Comparison of ENCODE assay signal across 30 mouse cellular contexts in the genomic region with DNA sequence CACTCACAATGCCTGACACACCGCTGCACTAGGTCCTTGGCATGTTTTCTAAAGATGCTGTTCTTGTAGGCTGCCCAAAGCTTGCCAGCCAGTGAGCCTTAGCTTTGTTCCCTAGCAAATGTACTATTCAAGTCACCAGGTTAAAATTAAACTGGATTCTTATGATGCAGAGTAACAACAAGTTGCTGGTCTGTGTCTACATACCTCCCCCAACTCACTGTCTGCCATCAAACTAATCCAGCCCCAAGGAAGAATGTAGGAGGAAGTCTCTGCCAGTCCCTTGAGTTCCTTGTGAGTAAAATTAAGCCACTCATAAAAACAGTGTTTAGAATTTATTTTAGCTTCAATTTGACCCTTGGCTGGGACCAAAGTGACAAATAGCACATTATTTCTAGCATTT. TPM values are rescaled to one million over a fixed set of nuclear protein-coding genes. Genes with fewer than 3 reads are reported as not detected.
DNase-seq lines count a peak whose midpoint lies in the region; ATAC-seq and TF ChIP-seq lines count a peak whose summit lies in the region.
"Had no signal": no experiment of that assay in that cellular context is flagged by ENCODE, and none has a peak within 500 bp of the region (broad histone marks: within the 10 kb centered on the region; RNA-seq: fewer than 3 reads in every experiment).

No protein-coding gene starts in this region.

- TF ChIP-seq POLR2A in kidney, adult 2 months (IDR thresholded peaks at IDR 0.05; ENCODE audit: low read depth, low read length), result no peak

- peak; percentile 69 for ATAC-seq in frontal cortex, adult (ENCODE audit: low TSS enrichment)
- ATAC-seq in stomach, embryonic 16.5 days (ENCODE audit: insufficient read depth, low FRiP score), result no peak
- ATAC-seq: activated CD4-positive, CD25-positive, alpha-beta regulatory T cell, adult 4 months; forebrain, embryonic 15.5 days had no signal

- no peak overlapping the region for H3K4me2 ChIP-seq in stomach, embryonic 16.5 days (ENCODE audit: low read depth, low read length)
- H3K4me2 ChIP-seq: embryonic facial prominence, embryonic 13.5 days; forebrain, embryonic 12.5 days; forebrain, embryonic 15.5 days; heart, embryonic 11.5 days; hindbrain, embryonic 12.5 days; hindbrain, embryonic 15.5 days had no signal

- no peak overlapping the region for H3K4me3 ChIP-seq in kidney, adult 2 months (ENCODE audit: insufficient read depth, low read depth, low read length)
- no peak overlapping the region for H3K4me3 ChIP-seq in left cerebral cortex, adult 2 months
- H3K4me3 ChIP-seq in stomach, embryonic 16.5 days (replicated peaks; ENCODE audit: low read length), result no peak overlapping the region
- H3K4me3 ChIP-seq in heart, embryonic 10.5 days, result no peak overlapping the region
- H3K4me3 ChIP-seq: embryonic facial prominence, embryonic 10.5 days; embryonic facial prominence, embryonic 13.5 days; erythroblast, embryonic 14.5 days; forebrain, embryonic 12.5 days; forebrain, embryonic 15.5 days; heart, adult 2 months; hindbrain, embryonic 12.5 days; hindbrain, embryonic 15.5 days had no signal

- intact Hi-C loops in left cerebral cortex, adult 2 months (cut with DNase I), result loop anchor here (2.0 kb wide), 1 partner anchor 57 kb away; no protein-coding TSS in a partner anchor
- intact Hi-C loops in left cerebral cortex, postnatal 4 days (cut with DNase I), result no loop called here

- no peaks in the 10 kb centered on the region for H3K36me3 ChIP-seq in kidney, adult 2 months (ENCODE audit: control insufficient read depth, insufficient read depth, low read length)
- H3K36me3 ChIP-seq in stomach, embryonic 16.5 days (ENCODE audit: control insufficient read depth, insufficient read depth, low read length), result no peaks in the 10 kb centered on the region
- no peaks in the 10 kb centered on the region for H3K36me3 ChIP-seq in heart, embryonic 10.5 days
- H3K36me3 ChIP-seq: embryonic facial prominence, embryonic 10.5 days; embryonic facial prominence, embryonic 13.5 days; forebrain, embryonic 12.5 days; forebrain, embryonic 15.5 days; hindbrain, embryonic 12.5 days; hindbrain, embryonic 15.5 days had no signal

- no peaks in the 10 kb centered on the region for H3K9me3 ChIP-seq in stomach, embryonic 16.5 days (replicated peaks; ENCODE audit: control insufficient read depth, low read length)
- H3K9me3 ChIP-seq in heart, embryonic 10.5 days, result no peaks in the 10 kb centered on the region
- H3K9me3 ChIP-seq: embryonic facial prominence, embryonic 10.5 days; embryonic facial prominence, embryonic 13.5 days; forebrain, embryonic 12.5 days; forebrain, embryonic 15.5 days; hindbrain, embryonic 12.5 days; hindbrain, embryonic 15.5 days had no signal

- no peak for DNase-seq in frontal cortex, postnatal 10 days (ENCODE audit: low spot score in 2 of 2)
- peak; percentile 1 for DNase-seq in kidney, adult 2 months
- DNase-seq in kidney, postnatal 36 days, result no peak
- DNase-seq in left cerebral cortex, adult 2 months (ENCODE audit: extremely low spot score in 1 of 2, low spot score in 2 of 2), result no peak
- no peak for DNase-seq in left cerebral cortex, postnatal 4 days
- DNase-seq in heart, embryonic 10.5 days (ENCODE audit: low spot score), result no peak
- DNase-seq: adrenal gland, postnatal 10 days; adrenal gland, postnatal 36 days; cerebellum, adult 11 months; cerebellum, adult 2 months; cerebellum, adult 9-11 months; cerebellum, postnatal 25 days; embryo, embryonic 11 days; gastrocnemius, postnatal 25 days; heart, adult 2 months had no signal

- no peak overlapping the region for H3K27ac ChIP-seq in kidney, adult 2 months (ENCODE audit: insufficient read depth, low read depth, low read length)
- H3K27ac ChIP-seq in left cerebral cortex, adult 2 months, result peak overlapping the region; percentile 85
- H3K27ac ChIP-seq in stomach, embryonic 16.5 days (ENCODE audit: low read length), result peak overlapping the region; percentile 34; the same call in 1 of the 2 replicates
- no peak overlapping the region for H3K27ac ChIP-seq in heart, embryonic 10.5 days
- H3K27ac ChIP-seq: embryonic facial prominence, embryonic 10.5 days; embryonic facial prominence, embryonic 13.5 days; forebrain, embryonic 12.5 days; forebrain, embryonic 15.5 days; heart, adult 2 months; hindbrain, embryonic 12.5 days; hindbrain, embryonic 15.5 days had no signal

- H3K27me3 ChIP-seq in kidney, adult 2 months (replicated peaks; ENCODE audit: control insufficient read depth, insufficient read depth, low read length), result no peaks in the 10 kb centered on the region
- H3K27me3 ChIP-seq in stomach, embryonic 16.5 days (ENCODE audit: control insufficient read depth, insufficient read depth, low read length), result no peaks in the 10 kb centered on the region
- peaks cover 33% of the 10 kb centered on the region; the same call in 1 of the 2 replicates for H3K27me3 ChIP-seq in heart, embryonic 10.5 days (ENCODE audit: insufficient read depth, poor library complexity, severe bottlenecking)
- H3K27me3 ChIP-seq: embryonic facial prominence, embryonic 13.5 days; forebrain, embryonic 12.5 days; forebrain, embryonic 15.5 days; hindbrain, embryonic 12.5 days; hindbrain, embryonic 15.5 days had no signal

- TF ChIP-seq CTCF in kidney, adult 2 months (conservative IDR thresholded peaks at IDR 0.05; ENCODE audit: insufficient read depth, insufficient read length, low read depth, low read length), result no peak
- no peak for TF ChIP-seq CTCF in left cerebral cortex, adult 2 months (IDR thresholded peaks at IDR 0.05)

- H3K9ac ChIP-seq in stomach, embryonic 16.5 days (ENCODE audit: low read length), result no peak overlapping the region
- H3K9ac ChIP-seq: embryonic facial prominence, embryonic 13.5 days; forebrain, embryonic 12.5 days; forebrain, embryonic 15.5 days; hindbrain, embryonic 12.5 days; hindbrain, embryonic 15.5 days had no signal

- 58% methylated on average over 1 of the region's 1 CpGs for WGBS in kidney, adult 2 months
- WGBS in stomach, embryonic 16.5 days, result 50% methylated on average over 1 of the region's 1 CpGs
- 78% methylated on average over 1 of the region's 1 CpGs for WGBS in heart, embryonic 10.5 days

- H3K4me1 ChIP-seq in kidney, adult 2 months (ENCODE audit: control insufficient read depth, insufficient read depth, low read length), result no peaks in the 10 kb centered on the region
- H3K4me1 ChIP-seq in stomach, embryonic 16.5 days (ENCODE audit: control insufficient read depth, insufficient read depth, low read length), result no peaks in the 10 kb centered on the region
- H3K4me1 ChIP-seq in heart, embryonic 10.5 days, result 0 out of 2 replicates have a peak, but pooled peaks cover 2% of the 10 kb centered on the region
- H3K4me1 ChIP-seq: embryonic facial prominence, embryonic 10.5 days; embryonic facial prominence, embryonic 13.5 days; forebrain, embryonic 12.5 days; hindbrain, embryonic 12.5 days; hindbrain, embryonic 15.5 days had no signal

RNA-seq across cellular contexts. Expression of a gene that starts 3.7 kb away (rescaled TPM):
- 0.07 and 7.1 TPM in 2 replicates for polyA plus RNA-seq in kidney, adult 2 months (2012; rRNA removed)
- not detected for total RNA-seq in left cerebral cortex, adult 2 months (2021)
- not detected for total RNA-seq in left cerebral cortex, postnatal 4 days (2021)
- polyA plus RNA-seq in stomach, embryonic 16.5 days (2015; fragmentation: Nextera tagmentation; extraction: Ambion mirVana), result 2.0 and 74.3 TPM in 2 replicates
- 1.5 and 1.7 TPM in 2 replicates for polyA plus RNA-seq in heart, embryonic 10.5 days (2016; fragmentation: Nextera tagmentation; extraction: Ambion mirVana)
- total RNA-seq: adrenal gland, postnatal 36 days; common myeloid progenitor, adult 5-6 weeks; ES-E14; hematopoietic stem cell, adult 5-6 weeks had no signal
- polyA plus RNA-seq: activated CD4-positive, CD25-positive, alpha-beta regulatory T cell, adult 4 months; erythroblast, embryonic 14.5 days; intestine, embryonic 14.5 days had no signal

Comparison
In these comparisons a context has a peak if more than half of its experiments do, and no peak if none do; other contexts are left out.
1. H3K27ac ChIP-seq: peak in left cerebral cortex, adult 2 months (single experiment) and stomach, embryonic 16.5 days (single experiment); none in kidney, adult 2 months (single experiment) and heart, embryonic 10.5 days (single experiment).